Comparison of ENCODE assay signal across 7 mouse cellular contexts in genomic region chr11:101120545-101121188, GRCm38 (mm10). TPM values are rescaled to one million over a fixed set of nuclear protein-coding genes. Genes with fewer than 3 reads are reported as not detected.
DNase-seq lines count a peak whose midpoint lies in the region; ATAC-seq and TF ChIP-seq lines count a peak whose summit lies in the region.

No protein-coding gene starts in this region.

- no peaks in the 10 kb centered on the region for H3K9me3 ChIP-seq in embryonic facial prominence, embryonic 11.5 days (replicated peaks; ENCODE audit: control insufficient read depth, low read length)
- H3K9me3 ChIP-seq in hindbrain, embryonic 11.5 days (ENCODE audit: control insufficient read depth, low read length), result no peaks in the 10 kb centered on the region
- no peaks in the 10 kb centered on the region for H3K9me3 ChIP-seq in midbrain, embryonic 14.5 days (ENCODE audit: control insufficient read depth, low read length)

- peaks cover 10% of the 10 kb centered on the region for H3K4me1 ChIP-seq in embryonic facial prominence, embryonic 11.5 days (ENCODE audit: control insufficient read depth, insufficient read depth, low read length)
- peaks cover 6% of the 10 kb centered on the region; the same call in 1 of the 2 replicates for H3K4me1 ChIP-seq in hindbrain, embryonic 11.5 days (replicated peaks; ENCODE audit: control insufficient read depth, insufficient read depth, low read length)
- peaks cover 20% of the 10 kb centered on the region for H3K4me1 ChIP-seq in midbrain, embryonic 14.5 days (ENCODE audit: control insufficient read depth, insufficient read depth, low read length)

- TF ChIP-seq CTCF in left cerebral cortex, adult 2 months (IDR thresholded peaks at IDR 0.05), result no peak

- peak overlapping the region; percentile 92 for H3K4me2 ChIP-seq in embryonic facial prominence, embryonic 11.5 days (ENCODE audit: low read depth, low read length)
- H3K4me2 ChIP-seq in hindbrain, embryonic 11.5 days (replicated peaks; ENCODE audit: low read depth, low read length), result peak overlapping the region; percentile 77
- H3K4me2 ChIP-seq in midbrain, embryonic 14.5 days (ENCODE audit: low read length), result peak overlapping the region; percentile 96

- DNase-seq in left cerebral cortex, adult 2 months (ENCODE audit: extremely low spot score in 1 of 2, low spot score in 2 of 2), result no peak
- DNase-seq in left cerebral cortex, postnatal 4 days, result no peak
- no peak for DNase-seq in embryonic facial prominence, embryonic 11.5 days (ENCODE audit: low spot score)
- no peak for DNase-seq in hindbrain, embryonic 11.5 days (ENCODE audit: low spot score)
- DNase-seq in midbrain, embryonic 14.5 days, result no peak
- DNase-seq in urinary bladder, postnatal 4 days (ENCODE audit: low spot score in 2 of 2), result no peak
- DNase-seq in adrenal gland, postnatal 14 days, result no peak

- H3K36me3 ChIP-seq in embryonic facial prominence, embryonic 11.5 days (replicated peaks; ENCODE audit: control insufficient read depth, insufficient read depth, low read depth, low read length), result no peaks in the 10 kb centered on the region; the same call in 1 of the 2 replicates
- peaks cover 5% of the 10 kb centered on the region; the same call in 1 of the 2 replicates for H3K36me3 ChIP-seq in hindbrain, embryonic 11.5 days (ENCODE audit: control insufficient read depth, insufficient read depth, low read length)
- H3K36me3 ChIP-seq in midbrain, embryonic 14.5 days (ENCODE audit: control insufficient read depth, insufficient read depth, low read length), result peaks cover 23% of the 10 kb centered on the region

- no peak for ATAC-seq in embryonic facial prominence, embryonic 11.5 days (replicated peaks; ENCODE audit: insufficient number of reproducible peaks, low FRiP score, low TSS enrichment, low read depth)
- peak; percentile 6; the same call in 1 of the 2 replicates for ATAC-seq in hindbrain, embryonic 11.5 days (ENCODE audit: low FRiP score)
- no peak for ATAC-seq in midbrain, embryonic 14.5 days (ENCODE audit: low FRiP score, low TSS enrichment)

- H3K4me3 ChIP-seq in left cerebral cortex, adult 2 months, result peak overlapping the region; percentile 97
- H3K4me3 ChIP-seq in embryonic facial prominence, embryonic 11.5 days (ENCODE audit: low read depth, low read length), result peak overlapping the region; percentile 73
- H3K4me3 ChIP-seq in hindbrain, embryonic 11.5 days (ENCODE audit: low read depth, low read length), result peak overlapping the region; percentile 81
- peak overlapping the region; percentile 88 for H3K4me3 ChIP-seq in midbrain, embryonic 14.5 days (replicated peaks; ENCODE audit: low read depth, low read length)

- intact Hi-C loops in left cerebral cortex, adult 2 months (cut with DNase I), result loop anchor here (1.0 kb wide), 1 partner anchor 51 kb away; the partner anchor contains the start of gene Plekhh3
- intact Hi-C loops in left cerebral cortex, postnatal 4 days (cut with DNase I), result no loop called here

- H3K9ac ChIP-seq in embryonic facial prominence, embryonic 11.5 days (replicated peaks; ENCODE audit: low read length), result peak overlapping the region; percentile 86
- H3K9ac ChIP-seq in hindbrain, embryonic 11.5 days (ENCODE audit: low read depth, low read length), result peak overlapping the region; percentile 74
- peak overlapping the region; percentile 77 for H3K9ac ChIP-seq in midbrain, embryonic 14.5 days (replicated peaks; ENCODE audit: low read length)

- no peaks in the 10 kb centered on the region for H3K27me3 ChIP-seq in embryonic facial prominence, embryonic 11.5 days (ENCODE audit: control insufficient read depth, insufficient read depth, low read length)
- H3K27me3 ChIP-seq in hindbrain, embryonic 11.5 days (ENCODE audit: control insufficient read depth, insufficient read depth, low read length), result no peaks in the 10 kb centered on the region
- H3K27me3 ChIP-seq in midbrain, embryonic 14.5 days (ENCODE audit: control insufficient read depth, insufficient read depth, low read length), result no peaks in the 10 kb centered on the region

- 25% methylated on average over 19 of the region's 19 CpGs for WGBS in embryonic facial prominence, embryonic 11.5 days
- WGBS in hindbrain, embryonic 11.5 days, result 25% methylated on average over 19 of the region's 19 CpGs
- WGBS in midbrain, embryonic 14.5 days, result 26% methylated on average over 19 of the region's 19 CpGs

- peak overlapping the region; percentile 88 for H3K27ac ChIP-seq in left cerebral cortex, adult 2 months
- peak overlapping the region; percentile 87 for H3K27ac ChIP-seq in embryonic facial prominence, embryonic 11.5 days (replicated peaks; ENCODE audit: low read depth, low read length)
- H3K27ac ChIP-seq in hindbrain, embryonic 11.5 days (ENCODE audit: low read depth, low read length), result peak overlapping the region; percentile 85
- H3K27ac ChIP-seq in midbrain, embryonic 14.5 days (replicated peaks; ENCODE audit: low read depth, low read length), result peak overlapping the region; percentile 91

RNA-seq across cellular contexts. Expression of gene Tubg1, which starts 0.9 kb away (rescaled TPM):
- total RNA-seq in left cerebral cortex, adult 2 months (2021), result 10 to 100 TPM; 45.1 to 45.8 TPM
- 10 to 100 TPM; 42.9 TPM for total RNA-seq in left cerebral cortex, postnatal 4 days (2021)
- 91.6 and 98.4 TPM in 2 replicates for polyA plus RNA-seq in embryonic facial prominence, embryonic 11.5 days (2014; fragmentation: Nextera tagmentation; extraction: Ambion mirVana)
- 97.7 and 98.6 TPM in 2 replicates for polyA plus RNA-seq in hindbrain, embryonic 11.5 days (2014; fragmentation: Nextera tagmentation; extraction: Ambion mirVana)
- polyA plus RNA-seq in midbrain, embryonic 14.5 days (2014; fragmentation: Nextera tagmentation; extraction: Ambion mirVana), result 73.3 and 75.5 TPM in 2 replicates
- total RNA-seq in adrenal gland, postnatal 14 days (2021), result 45.9 and 48.6 TPM in 2 replicates

RNA-seq across cellular contexts. Expression of gene Retreg3, which starts 1.0 kb away (rescaled TPM):
- 10 to 100 TPM; 50.7 to 56.6 TPM for total RNA-seq in left cerebral cortex, adult 2 months (2021)
- total RNA-seq in left cerebral cortex, postnatal 4 days (2021), result 10 to 100 TPM; 48.9 to 49.2 TPM
- polyA plus RNA-seq in embryonic facial prominence, embryonic 11.5 days (2014; fragmentation: Nextera tagmentation; extraction: Ambion mirVana), result 10.7 and 12.7 TPM in 2 replicates
- polyA plus RNA-seq in hindbrain, embryonic 11.5 days (2014; fragmentation: Nextera tagmentation; extraction: Ambion mirVana), result 10.7 and 12.0 TPM in 2 replicates
- polyA plus RNA-seq in midbrain, embryonic 14.5 days (2014; fragmentation: Nextera tagmentation; extraction: Ambion mirVana), result 13.1 and 26.0 TPM in 2 replicates
- 53.7 and 56.0 TPM in 2 replicates for total RNA-seq in adrenal gland, postnatal 14 days (2021)

RNA-seq across cellular contexts. Expression of gene Psmc3ip, which starts 25.4 kb away (rescaled TPM):
- total RNA-seq in left cerebral cortex, adult 2 months (2021), result 1 to 10 TPM; 2.7 to 3.1 TPM
- 1 to 10 TPM; 7.7 to 9.1 TPM for total RNA-seq in left cerebral cortex, postnatal 4 days (2021)
- 61.2 and 62.4 TPM in 2 replicates for polyA plus RNA-seq in embryonic facial prominence, embryonic 11.5 days (2014; fragmentation: Nextera tagmentation; extraction: Ambion mirVana)
- 54.3 and 54.8 TPM in 2 replicates for polyA plus RNA-seq in hindbrain, embryonic 11.5 days (2014; fragmentation: Nextera tagmentation; extraction: Ambion mirVana)
- polyA plus RNA-seq in midbrain, embryonic 14.5 days (2014; fragmentation: Nextera tagmentation; extraction: Ambion mirVana), result 19.2 and 19.6 TPM in 2 replicates
- total RNA-seq in adrenal gland, postnatal 14 days (2021), result 6.6 and 8.8 TPM in 2 replicates

RNA-seq across cellular contexts. Expression of gene Mlx, which starts 33.6 kb away (rescaled TPM):
- total RNA-seq in left cerebral cortex, adult 2 months (2021), result 10 to 100 TPM; 41.1 to 44.7 TPM
- total RNA-seq in left cerebral cortex, postnatal 4 days (2021), result 10 to 100 TPM; 39.0 to 47.3 TPM
- 45.7 and 47.9 TPM in 2 replicates for polyA plus RNA-seq in embryonic facial prominence, embryonic 11.5 days (2014; fragmentation: Nextera tagmentation; extraction: Ambion mirVana)
- polyA plus RNA-seq in hindbrain, embryonic 11.5 days (2014; fragmentation: Nextera tagmentation; extraction: Ambion mirVana), result 57.1 and 57.3 TPM in 2 replicates
- polyA plus RNA-seq in midbrain, embryonic 14.5 days (2014; fragmentation: Nextera tagmentation; extraction: Ambion mirVana), result 92.9 and 100 TPM in 2 replicates
- 39.8 and 45.9 TPM in 2 replicates for total RNA-seq in adrenal gland, postnatal 14 days (2021)

RNA-seq across cellular contexts. Expression of gene Tubg2, which starts 35.0 kb away (rescaled TPM):
- 10 to 100 TPM; 51.4 to 52.9 TPM for total RNA-seq in left cerebral cortex, adult 2 months (2021)
- total RNA-seq in left cerebral cortex, postnatal 4 days (2021), result 10 to 100 TPM; 38.6 to 41.6 TPM
- 7.8 and 8.0 TPM in 2 replicates for polyA plus RNA-seq in embryonic facial prominence, embryonic 11.5 days (2014; fragmentation: Nextera tagmentation; extraction: Ambion mirVana)
- polyA plus RNA-seq in hindbrain, embryonic 11.5 days (2014; fragmentation: Nextera tagmentation; extraction: Ambion mirVana), result 5.5 and 5.7 TPM in 2 replicates
- polyA plus RNA-seq in midbrain, embryonic 14.5 days (2014; fragmentation: Nextera tagmentation; extraction: Ambion mirVana), result 42.2 and 56.0 TPM in 2 replicates
- total RNA-seq in adrenal gland, postnatal 14 days (2021), result 7.2 and 7.9 TPM in 2 replicates
